Mouse (Mus musculus) CD4-positive, CD25-positive, alpha-beta regulatory T cell, adult 2 months (primary cell): Measurements from ENCODE around the gene Eid3.

ENCODE experiments used
- DNase-seq: peaks from one replicate; pipeline ENCODE4 v3.0.0-alpha.2; 2012; ENCODE audit warnings: low read depth, low spot score

Eid3 gene

DNA sequence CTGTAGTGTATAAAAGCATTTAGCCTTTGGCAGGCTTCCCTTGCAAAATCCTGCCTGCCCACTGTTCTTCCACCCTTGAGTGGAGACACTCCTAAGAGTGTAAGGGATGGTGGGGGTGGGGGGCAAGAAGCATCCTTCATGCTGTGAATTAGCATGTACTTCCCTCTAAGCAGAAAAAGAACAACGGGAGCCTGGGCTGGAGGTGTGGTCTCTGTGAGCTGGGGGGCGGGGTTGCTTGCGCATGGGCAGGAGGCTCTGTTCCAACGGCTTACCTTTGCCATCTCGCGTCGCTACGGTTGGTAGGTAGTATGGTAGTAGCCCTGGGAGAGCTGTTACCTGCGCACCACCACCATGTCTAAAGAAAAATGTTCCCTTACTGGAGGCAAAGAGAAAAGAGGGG lies at the start of gene Eid3:
Gene Eid3 (plus strand): TSS at position 271 of the 400 bp plus-strand sequence.
- peak; percentile 35 for DNase-seq

DNA sequence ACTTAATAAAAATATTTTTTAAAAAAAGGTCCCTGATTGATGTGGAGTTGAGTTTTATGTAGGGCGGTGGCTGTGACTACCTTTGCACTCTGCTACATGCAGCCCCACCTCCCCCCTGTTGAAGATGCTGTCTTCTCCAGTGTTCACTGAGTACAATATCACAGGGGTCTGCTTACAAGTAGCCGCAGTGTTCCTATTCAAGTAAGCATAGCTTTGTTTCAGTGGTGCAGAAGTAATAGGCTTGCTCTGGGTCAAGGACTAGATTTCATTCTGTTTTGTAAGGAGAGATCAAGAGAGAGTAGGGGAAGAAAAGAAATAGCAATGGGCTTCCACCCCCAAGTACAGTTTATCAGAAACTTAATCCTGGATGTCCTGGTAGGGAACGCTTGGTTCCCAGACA lies 48.9 kb upstream of the Eid3 start:
- no peak for DNase-seq

DNA sequence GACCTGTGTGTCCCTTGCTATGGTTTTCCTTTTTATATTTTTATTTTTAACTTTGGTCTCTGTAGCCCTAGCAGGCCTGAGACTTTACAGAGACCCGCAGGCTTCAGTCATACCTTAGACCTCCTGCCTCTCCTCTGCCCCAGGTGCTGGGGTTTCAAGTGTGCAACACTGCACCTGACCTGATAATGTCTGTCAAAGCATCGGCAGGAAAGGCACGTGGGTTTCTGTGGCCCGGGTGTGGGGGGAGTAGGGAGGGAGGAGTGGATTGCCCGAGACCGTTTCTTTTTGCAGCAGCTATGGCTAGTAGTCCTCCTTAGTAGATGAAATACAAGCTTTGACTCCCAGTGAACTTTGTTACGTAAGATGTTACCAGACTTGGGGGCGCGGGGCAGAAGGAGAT lies 48.5 kb upstream of the Eid3 start:
- DNase-seq: no peak

GRCm38 (mm10) chr10:82818661-82819060 lies 47.8 kb upstream of the Eid3 start:
- DNase-seq: no peak

DNA sequence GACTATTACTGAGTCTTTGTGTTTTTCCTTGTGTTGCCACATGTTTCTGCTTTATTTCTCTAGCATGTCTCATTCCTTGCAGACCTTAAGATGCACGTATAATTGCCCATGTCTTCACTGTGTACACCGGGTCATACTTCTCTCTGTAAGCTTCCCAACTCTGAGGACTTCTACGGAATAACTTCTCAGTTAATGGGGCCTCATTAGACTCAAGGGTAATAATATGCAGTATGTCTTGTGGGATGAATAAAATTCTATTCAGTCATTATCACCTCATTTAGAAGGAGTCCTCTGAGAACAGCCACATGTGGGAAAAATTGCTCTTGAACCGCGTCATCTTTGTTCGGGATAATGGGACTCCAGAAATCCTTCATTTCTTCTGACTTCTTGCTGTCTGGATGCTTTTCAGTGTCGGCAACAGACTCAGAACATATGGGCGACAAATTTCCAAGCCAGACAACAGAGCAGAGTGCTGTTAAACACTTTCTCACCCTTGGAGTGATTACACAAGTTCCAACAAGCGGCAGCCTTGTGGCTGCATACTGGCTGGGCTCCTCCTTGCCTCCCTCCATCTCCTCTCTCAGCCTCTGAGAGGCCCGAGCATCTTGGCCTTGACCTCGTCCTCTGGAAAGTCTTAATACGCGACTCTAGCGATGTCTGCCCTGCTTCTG lies 43.2 kb upstream of the Eid3 start:
- DNase-seq: no peak

DNA sequence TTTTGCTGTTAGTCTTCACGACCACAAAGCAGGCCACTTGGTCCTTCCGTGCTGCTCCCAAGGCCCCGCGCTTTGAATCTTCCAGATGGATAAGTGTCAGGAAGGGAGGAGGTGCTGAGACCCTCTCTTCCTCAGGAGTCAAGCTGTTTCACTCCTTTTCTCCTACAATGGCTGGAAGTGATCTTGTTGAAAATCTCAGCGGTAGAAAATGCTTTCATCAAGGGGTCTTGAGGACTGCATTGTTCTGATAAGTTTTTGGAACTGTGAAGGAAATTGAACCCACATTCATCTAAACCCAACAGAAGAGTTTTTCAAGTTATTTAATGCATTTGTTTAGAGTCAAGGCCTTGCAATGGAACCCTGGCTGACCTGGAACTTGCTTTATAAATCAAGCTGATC lies 42.6 kb upstream of the Eid3 start:
- no peak for DNase-seq

GRCm38 (mm10) chr10:82824541-82824940 lies 41.9 kb upstream of the Eid3 start:
- DNase-seq: no peak

DNA sequence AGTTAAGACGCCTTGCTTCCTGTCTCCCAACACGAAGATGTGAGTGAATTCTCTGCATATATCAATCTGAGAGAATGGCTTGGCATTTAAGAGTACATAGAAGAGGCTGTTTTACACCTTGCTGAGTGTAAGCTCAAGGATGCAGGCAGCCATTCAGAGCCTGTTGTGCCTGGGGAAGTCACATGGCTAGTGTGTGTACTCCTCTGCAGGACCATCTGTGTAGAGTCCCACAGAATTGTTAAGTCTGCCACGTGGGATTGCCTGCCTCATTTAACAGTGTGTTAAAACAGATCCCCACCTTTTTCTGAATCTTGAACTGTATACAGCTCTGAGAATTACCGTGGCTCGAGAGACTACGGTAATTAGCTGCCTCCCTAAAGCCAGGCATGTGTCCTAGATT lies 39.9 kb upstream of the Eid3 start:
- no peak for DNase-seq

- no peak for DNase-seq
Observed at GRCm38 (mm10) chr10:82833926-82834325, 32.5 kb upstream of the Eid3 start, which contains the start of gene Txnrd1. Gene Txnrd1 (plus strand): TSS chr10:82833951.

- DNase-seq: no peak
Observed at GRCm38 (mm10) chr10:82835898-82836297, 30.5 kb upstream of the Eid3 start.

GRCm38 (mm10) chr10:82838390-82838789 lies 28.0 kb upstream of the Eid3 start:
- no peak for DNase-seq

DNA sequence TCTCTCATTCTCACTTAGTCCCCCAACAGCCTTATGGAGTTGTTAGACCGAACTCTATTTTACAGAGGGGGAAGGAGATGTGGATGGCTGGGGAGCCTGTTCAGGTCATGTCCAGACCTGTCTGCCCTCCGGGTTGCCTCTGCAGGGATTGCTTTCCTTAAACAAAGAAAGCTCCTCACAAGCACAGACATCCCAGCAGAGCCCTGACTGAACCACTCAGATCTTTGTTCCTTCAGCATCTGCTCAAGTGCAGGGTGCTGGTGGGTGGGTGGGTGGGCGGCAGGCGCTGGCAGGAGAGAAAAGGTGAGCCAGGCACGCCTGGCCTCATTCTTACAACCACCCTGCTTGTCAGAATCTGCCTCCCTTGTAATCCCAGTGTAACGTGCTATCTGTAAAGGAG lies 22.3 kb upstream of the Eid3 start:
- DNase-seq: no peak

GRCm38 (mm10) chr10:82844731-82845130 lies 21.7 kb upstream of the Eid3 start:
- DNase-seq: no peak

DNA sequence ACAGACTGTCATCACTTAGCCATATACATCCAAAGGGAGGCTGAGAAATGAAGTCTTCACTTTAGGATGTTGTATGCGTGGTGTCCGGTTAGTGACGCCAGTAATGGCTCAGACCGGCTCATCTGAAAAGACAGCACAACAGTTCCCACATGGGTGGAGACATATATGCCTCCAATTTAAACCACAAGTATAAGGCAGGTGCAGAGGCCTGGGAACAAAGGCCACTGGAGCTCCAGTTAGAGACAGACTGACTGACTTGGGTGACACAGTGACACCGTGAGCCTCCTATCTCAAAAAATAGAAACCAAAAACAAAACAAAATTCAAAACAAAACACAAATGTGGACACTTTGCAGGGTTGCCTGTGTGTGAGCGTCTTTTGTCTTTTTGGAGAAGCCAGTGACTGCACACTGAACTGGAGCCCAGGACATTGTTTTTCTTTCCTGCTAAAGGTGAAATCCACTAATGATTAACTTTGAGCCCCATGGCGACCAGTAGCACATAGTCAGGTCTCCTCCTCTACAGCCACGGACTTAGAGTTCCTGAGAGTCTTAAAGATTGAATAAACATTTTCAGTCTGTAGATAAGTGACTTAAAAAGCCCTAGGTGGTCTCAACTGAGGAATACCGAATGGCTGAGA lies 18.5 kb upstream of the Eid3 start:
- DNase-seq: no peak

GRCm38 (mm10) chr10:82849686-82850353 lies 16.6 kb upstream of the Eid3 start:
- no peak for DNase-seq

GRCm38 (mm10) chr10:82850354-82850752 lies 16.1 kb upstream of the Eid3 start:
- no peak for DNase-seq

- DNase-seq: no peak
Observed at GRCm38 (mm10) chr10:82851751-82852150, 14.7 kb upstream of the Eid3 start.

DNA sequence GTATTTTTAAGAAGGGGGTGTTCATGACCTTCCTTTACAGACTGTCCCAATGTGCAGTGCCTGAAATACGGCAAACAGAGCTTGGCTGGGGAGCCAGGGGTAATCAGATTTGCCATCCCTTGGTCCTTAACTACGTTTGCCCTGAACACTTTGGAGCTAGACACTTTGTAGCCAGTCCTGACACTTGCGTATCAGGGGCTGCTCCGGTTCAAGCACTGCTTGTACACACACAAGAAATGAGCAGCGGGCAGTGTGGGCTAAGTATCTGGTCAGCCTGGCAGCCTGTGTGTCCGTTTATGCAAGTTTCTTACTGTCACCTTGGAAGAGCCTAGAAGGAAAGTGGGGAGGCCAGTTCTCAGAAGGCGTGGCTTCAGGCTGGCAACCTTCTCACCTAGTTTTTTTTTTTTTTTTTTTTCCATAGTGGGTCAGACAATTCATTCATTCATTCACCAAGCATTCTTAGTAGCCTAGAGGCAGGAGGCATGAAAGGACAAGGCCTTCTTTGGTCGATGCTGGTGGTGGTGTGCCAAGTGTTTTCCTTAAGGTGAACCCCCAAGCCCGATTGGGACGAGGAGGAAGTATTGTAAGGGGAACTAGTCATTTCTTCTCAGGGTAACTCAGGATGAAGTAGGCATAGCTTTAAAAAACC lies 8.3 kb upstream of the Eid3 start:
- DNase-seq: no peak

DNA sequence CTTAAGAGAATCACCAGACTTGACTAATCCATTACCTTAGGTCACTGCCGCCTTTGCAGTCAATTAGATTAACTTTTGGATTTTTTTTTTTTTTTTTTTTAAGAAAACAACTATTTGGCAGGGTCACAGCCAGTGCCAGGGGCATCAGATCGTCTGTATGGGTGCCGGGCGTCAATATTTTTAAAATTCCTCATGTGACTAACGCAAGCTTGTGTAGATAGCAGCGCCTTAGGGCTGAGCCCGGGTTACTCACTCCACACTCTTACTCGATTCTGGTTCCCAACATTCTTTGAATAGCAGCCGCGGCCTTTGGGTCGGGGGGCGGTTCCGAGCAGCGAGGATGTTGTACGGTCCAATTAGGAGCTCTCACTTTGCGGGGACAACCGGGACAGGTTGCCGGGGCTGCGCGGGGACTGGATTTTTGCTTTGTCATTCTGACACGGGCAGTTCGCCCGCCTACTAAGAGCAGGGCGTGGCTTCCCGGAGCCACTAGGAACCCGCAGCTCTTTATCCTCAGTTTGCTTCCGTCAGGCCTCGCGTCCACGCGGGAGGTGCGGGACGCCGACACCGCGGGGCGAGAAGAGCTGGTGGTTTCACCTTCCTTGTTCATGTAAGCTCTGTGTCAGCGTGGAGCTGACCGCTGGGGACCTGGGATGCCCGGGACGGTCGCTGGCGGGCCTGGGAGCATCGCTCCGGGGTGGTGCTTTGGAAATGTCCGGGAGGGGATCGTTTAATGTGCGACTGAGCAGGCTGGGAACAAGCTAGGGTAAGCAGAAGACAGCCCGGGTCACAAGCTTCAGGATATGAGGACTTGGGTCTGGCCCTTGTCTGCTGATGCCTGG lies 7.5 kb upstream of the Eid3 start:
- DNase-seq: peak; percentile 87

- peak; percentile 48 for DNase-seq
Observed at GRCm38 (mm10) chr10:82859533-82859915, 6.9 kb upstream of the Eid3 start.

DNA sequence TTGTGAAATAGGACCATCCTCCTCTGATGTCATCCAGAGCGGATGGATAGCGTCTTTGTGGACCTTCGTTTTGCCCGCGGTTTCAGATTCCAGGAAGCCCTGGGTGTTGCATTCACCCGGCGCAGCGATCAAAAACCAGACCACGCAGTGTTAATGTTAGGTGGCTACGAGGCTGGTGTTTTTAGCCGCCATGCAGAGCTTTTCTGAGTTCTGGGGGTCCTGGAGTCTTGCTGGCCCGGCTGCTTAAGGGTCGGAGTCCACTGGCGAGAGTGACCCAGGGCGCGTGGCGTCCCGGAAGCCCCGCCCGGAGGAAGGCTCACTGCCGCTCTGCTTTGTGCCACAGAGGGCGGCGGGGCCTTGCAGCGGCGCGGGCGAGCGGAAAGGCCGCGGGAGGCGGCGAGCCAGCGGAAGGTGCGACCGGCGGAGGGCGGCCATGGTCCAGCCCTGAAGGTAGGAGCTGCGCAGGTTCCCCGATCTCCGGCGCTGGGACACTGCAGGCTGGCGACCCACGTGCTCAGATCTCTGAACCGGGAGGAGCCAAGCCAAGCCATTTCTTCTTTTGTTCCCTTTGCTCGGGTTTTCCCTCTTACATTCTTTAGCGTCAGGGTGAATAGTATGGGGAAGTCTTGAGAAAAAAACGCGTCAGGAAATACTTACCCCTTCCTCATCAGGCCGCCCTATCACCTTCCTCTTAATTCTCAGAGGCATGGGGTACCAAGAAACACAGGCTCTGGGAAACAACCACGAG lies 6.1 kb upstream of the Eid3 start:
- peak; percentile 68 for DNase-seq
